Mouse (Mus musculus) erythroblast, adult 5-6 weeks (primary cell): ENCODE measurements around the gene Ccer2. TPM values are rescaled to one million over a fixed set of nuclear protein-coding genes. Genes with fewer than 3 reads are reported as not detected.

Experiments
- ATAC-seq: replicated peaks from 2 replicates; pipeline ENCODE4 v1.8.0; 2016; ENCODE audit warnings: moderate number of reproducible peaks, mild to moderate bottlenecking, moderate TSS enrichment, inconsistent platforms; ENCODE audit not compliant: poor library complexity, low FRiP score, severe bottlenecking
- total RNA-seq, 2 experiments: library from RNA; stranded (forward) in 1 of 2; stranded (reverse) in 1 of 2; fragments of 150-400 nt in 1 of 2; fragments of 200-764, 138-1000 nt in 1 of 2; gene quantifications; 2 replicates each; pipeline versions ENCODE4 v1.2.3 to v1.2.4; 2015 to 2017; ENCODE audit warnings: low replicate concordance in 2 of 2

Ccer2 gene
- total RNA-seq, 2 experiments from 2014 or later = not detected

GRCm38 (mm10) chr7:28788307-28789195, 32.6 kb downstream of the Ccer2 start, which contains the start of gene Rinl:
Rinl (plus strand) TSS chr7:28788969.
- no peak for ATAC-seq

DNA sequence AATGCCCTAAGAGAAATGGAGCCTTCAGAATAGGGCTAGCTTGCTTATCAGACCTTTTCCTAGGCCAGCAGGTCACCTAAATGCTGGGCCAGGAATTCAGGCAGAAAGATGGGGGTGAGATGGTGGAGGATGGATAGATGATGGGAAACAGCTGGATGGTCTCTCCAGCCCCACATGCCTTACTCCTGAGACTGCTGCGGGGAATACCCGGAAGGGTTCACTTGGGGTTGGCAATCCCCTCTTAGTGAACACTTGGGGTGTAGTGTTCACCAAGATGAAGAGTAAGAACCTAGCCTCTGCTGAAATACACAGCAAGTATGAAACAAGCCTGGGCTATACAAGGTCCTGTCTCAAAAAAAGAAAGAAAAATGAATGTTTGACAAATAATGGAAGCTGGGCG, 33.3 kb downstream of the Ccer2 start:
- ATAC-seq = no peak

DNA sequence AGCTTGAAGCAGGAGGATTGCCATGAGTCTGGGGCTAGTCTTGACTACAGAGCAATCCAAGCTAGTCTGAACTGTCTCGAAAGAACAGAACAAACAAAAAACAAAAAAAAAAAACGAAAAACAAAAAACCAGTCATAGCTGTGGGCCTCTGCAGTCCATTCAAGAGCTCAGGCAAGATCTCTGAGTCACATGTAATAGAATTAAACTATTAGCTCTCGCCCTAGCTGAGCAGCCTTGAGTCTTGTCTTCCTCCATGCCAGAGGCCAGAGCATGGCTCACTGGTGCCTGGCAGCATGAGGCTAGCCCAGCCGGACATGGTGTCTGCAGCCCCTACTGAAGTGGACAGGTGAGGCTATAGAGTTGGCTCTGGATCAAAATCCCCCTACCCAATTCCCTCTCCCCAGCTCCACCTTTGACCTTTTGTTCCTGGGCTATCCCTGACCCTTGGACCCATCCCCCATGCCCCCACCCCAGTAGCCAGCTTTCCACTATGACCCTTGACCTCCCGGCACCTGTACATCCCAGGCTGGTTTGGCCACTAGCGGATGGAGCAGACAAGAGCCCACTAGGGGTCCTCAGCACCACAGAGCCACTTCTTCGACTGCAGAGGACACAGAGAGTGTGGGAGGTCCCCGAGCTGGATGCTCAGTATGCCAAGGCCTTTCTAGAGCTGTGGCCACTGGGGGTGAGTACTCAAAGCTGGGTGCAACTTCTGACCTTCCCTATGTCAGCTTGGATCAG, 34.3 kb downstream of the Ccer2 start:
- no peak for ATAC-seq

- ATAC-seq = no peak
Measured at GRCm38 (mm10) chr7:28791706-28792105, 35.7 kb downstream of the Ccer2 start.

GRCm38 (mm10) chr7:28792391-28793185, 36.6 kb downstream of the Ccer2 start:
- ATAC-seq = no peak

GRCm38 (mm10) chr7:28793834-28794233, 37.9 kb downstream of the Ccer2 start:
- no peak for ATAC-seq

DNA sequence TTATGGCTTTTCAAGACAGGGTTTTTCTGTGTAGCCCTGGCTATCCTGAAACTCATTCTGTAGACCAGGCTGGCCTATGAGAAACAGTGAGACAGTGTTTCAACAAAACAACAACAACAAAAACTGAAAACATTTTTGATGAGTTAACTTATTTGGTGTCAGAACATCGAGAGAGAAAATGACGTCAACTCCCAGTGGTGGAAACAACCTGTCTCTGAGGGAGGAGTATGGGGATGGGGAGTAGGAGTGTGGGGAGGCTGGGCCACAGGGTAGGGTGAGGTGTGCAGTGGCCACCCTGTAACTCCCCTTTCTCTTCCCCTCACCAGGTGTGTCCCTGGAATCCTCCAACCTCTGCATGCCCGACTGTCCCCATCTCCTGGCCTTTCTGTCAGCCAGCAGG, 38.5 kb downstream of the Ccer2 start:
- no peak for ATAC-seq

- 0 out of 2 replicates have a peak, but pooled peaks have one; percentile 32 for ATAC-seq
Measured at GRCm38 (mm10) chr7:28795832-28796231, 39.9 kb downstream of the Ccer2 start.

DNA sequence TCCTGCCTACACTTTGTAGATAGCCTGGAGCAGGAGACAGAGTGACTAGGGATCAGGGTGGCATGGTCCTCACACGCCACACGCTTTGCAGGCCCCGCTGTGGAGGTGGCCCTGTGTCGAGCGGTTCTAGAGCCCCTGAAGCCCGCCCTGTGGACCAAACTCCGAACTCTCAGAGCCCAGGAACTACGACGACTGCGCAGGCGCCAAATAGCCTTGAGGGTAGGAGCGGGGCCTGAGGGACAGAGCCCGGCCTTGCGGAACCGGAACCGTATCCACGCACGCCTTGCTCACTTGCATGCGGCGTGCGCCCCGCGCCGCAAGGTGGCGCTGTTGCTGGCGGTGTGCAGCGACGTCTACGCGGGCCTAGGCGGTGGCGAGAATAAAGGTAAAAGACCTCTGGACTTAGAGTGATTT, 40.6 kb downstream of the Ccer2 start:
- peak; percentile 87 for ATAC-seq

DNA sequence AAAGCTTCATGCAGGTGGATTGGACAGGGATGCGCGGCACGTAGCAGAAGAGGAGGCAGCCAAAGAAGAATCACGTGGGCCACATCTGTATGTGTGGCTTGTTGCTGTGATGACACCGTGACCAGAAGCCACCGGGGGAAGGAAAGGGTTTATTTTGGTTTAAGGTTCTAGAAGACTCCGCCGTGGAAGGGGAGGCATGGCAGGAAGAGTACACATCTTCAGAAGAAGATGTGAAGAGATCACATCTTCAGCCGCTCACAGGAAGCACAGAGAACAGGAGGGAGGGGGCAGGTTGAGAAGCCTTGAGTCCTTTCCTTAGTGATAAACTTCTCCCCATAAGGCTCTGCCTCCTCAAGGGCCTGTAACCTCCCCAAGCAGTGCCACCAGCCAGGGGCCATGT, 44.0 kb downstream of the Ccer2 start:
- ATAC-seq = no peak

DNA sequence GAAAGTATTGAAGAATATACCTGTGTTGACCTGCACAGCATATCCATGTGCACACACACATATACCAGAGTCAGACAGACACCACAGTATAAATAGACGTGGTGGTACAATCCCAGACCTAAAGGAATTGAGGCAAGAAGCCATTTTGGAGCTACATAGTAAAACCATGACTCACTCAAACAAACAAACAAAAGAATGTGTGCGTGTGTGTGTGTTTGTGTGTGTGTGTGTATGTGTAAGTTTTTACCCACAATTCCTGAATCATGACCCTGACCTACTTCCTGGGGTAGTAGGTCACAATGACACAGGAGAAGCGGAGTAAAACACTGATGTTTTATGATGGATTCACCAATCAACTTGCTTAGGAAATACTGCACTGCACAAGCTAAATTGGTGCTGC, 45.5 kb downstream of the Ccer2 start:
- no peak for ATAC-seq

GRCm38 (mm10) chr7:28801901-28802670, 46.1 kb downstream of the Ccer2 start:
- ATAC-seq = no peak

GRCm38 (mm10) chr7:28802846-28803588, 47.0 kb downstream of the Ccer2 start:
- no peak for ATAC-seq

GRCm38 (mm10) chr7:28803756-28804155, 47.8 kb downstream of the Ccer2 start:
- no peak for ATAC-seq

DNA sequence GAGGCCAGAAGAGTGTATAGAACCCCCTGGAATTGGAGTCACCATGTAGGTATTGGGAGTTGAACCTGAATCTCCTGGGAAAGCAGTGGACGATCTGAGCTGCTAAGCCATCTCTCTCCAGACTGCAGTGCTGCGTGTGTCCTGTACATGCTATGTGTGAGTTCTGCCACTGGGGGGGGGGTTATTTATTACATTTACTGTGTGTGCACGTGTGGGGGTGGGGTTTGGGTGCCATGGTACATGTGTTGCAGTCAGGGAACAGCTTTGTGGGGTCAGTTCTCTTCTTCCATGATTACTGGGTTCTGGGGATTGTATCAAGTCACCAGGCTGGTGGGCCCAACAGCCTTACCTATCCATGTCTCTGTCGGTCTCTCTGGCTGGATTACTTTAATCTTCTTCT, 50.9 kb downstream of the Ccer2 start:
- no peak for ATAC-seq

DNA sequence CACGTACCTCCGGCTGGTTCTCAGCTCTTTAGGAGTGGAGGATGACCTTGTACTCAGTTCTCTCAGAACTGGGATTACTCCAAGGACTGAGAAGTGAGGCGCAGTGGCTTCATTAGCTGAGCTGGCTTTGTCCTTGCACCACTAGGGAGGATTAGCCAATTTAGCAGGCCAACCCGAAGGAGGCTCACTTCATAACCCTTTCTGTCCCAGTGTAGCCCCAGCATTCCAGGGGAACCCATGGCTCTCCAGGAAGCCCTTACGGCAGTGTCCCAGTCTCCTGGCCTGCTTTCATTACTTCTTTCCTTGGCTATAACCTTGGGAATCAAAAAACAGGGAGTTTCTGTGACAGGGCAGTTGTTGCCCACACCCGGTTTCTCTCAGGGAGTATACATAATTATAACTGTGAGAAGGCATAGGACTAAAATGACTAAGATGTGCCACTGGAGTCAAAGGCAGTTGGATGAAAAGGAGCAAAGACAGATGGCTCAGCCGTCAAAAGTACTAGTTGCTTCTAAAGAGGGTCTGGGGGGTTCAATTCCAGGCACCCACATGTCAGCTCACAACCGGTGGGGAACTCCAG, 51.8 kb downstream of the Ccer2 start:
- no peak for ATAC-seq

DNA sequence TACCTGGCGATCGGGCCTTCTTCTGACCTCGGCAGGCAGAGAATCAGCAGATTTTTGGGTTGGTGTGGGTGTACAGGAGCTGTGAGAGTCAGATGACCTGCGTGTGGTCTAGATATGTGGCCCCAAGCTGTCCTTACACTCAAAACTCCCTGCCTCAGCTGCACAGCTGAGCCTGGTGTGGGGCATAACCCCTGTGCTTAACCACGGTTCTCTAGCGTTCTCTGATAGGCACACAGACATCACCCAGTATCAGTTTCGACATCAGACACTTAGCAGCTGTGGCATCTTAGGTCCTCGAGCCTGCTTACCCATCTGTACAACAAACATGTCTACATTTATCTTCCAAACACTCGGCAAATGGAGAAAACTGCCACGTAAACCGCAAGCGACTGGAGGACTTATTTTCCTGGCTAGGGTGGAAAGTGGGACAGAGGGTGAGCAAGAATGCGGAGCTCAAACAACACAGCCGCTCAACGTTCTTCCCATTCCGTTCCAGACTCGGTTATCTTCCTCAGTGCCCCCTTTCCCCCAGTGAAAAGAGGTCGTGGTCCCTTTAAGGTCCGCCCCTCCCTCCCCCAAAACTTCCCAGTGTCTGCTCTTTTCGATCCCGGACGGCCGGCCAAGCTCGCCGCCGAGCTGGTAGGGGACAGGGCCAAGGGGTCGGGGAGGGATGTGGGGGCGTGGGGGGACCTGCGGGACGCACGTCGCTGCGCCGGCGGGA, 52.4 kb downstream of the Ccer2 start, which contains the start of gene Hnrnpl:
Gene Hnrnpl, plus strand, starts transcription at position 321 of the 721 bp plus-strand sequence.
- no peak for ATAC-seq
